Mouse (Mus musculus) myocyte (in vitro differentiated cells): ENCODE results near the gene E030018B13Rik. TPM values are rescaled to one million over a fixed set of nuclear protein-coding genes. Genes with fewer than 3 reads are reported as not detected.
A peak's percentile ranks its signal among the peaks of the same experiment; 100 is the strongest.

Experiments
- H3K27me3 ChIP-seq: one replicate; pipeline ENCODE4 v1.6.1; 2011; ENCODE audit not compliant: control insufficient read depth, insufficient read depth, insufficient read length
- H3K36me3 ChIP-seq: one replicate; pipeline ENCODE4 v1.6.1; 2011; ENCODE audit not compliant: control insufficient read depth, insufficient read depth
- H3K4me2 ChIP-seq: one replicate; pipeline ENCODE4 v1.6.1; 2011; ENCODE audit warnings: low read depth, control low read depth
- H3K4me3 ChIP-seq: one replicate; pipeline ENCODE4 v1.5.1; 2011; ENCODE audit warnings: mild to moderate bottlenecking, control low read depth, moderate library complexity
- H3K79me2 ChIP-seq: one replicate; pipeline ENCODE4 v1.6.1; 2011; ENCODE audit not compliant: control insufficient read depth, insufficient read depth
- H3ac ChIP-seq: one replicate; pipeline ENCODE4 v1.6.1; 2011; ENCODE audit not compliant: control insufficient read depth, insufficient read length
- CEBPB ChIP-seq: IDR thresholded peaks from 2 replicates; pipeline ENCODE4 v1.6.1; 2011; ENCODE audit warnings: mild to moderate bottlenecking, moderate library complexity; ENCODE audit not compliant: poor library complexity, insufficient read depth, severe bottlenecking
- E2F4 ChIP-seq: IDR thresholded peaks from one replicate; pipeline ENCODE4 v1.6.1; 2011; ENCODE audit warnings: mild to moderate bottlenecking, control low read depth, moderate library complexity; ENCODE audit not compliant: insufficient read depth
- MAX ChIP-seq: IDR thresholded peaks from one replicate; pipeline ENCODE4 v1.6.1; 2011; ENCODE audit warnings: low read depth, mild to moderate bottlenecking, control low read depth
- MYOD1 ChIP-seq, 3 experiments: IDR thresholded peaks; one replicate each; pipeline ENCODE4 v1.6.1; 2011; ENCODE audit warnings: control low read depth in 2 of 3, low read depth in 2 of 3, mild to moderate bottlenecking in 2 of 3, moderate library complexity in 1 of 3; ENCODE audit not compliant: insufficient read length in 2 of 3, control insufficient read depth in 1 of 3
- MYOG ChIP-seq, 3 experiments: IDR thresholded peaks; one replicate each; pipeline ENCODE4 v1.6.1; 2011; ENCODE audit warnings: control low read depth in 2 of 3, low read depth in 2 of 3, mild to moderate bottlenecking in 2 of 3; ENCODE audit not compliant: insufficient read length in 2 of 3, control insufficient read depth in 1 of 3, insufficient read depth in 1 of 3
- POLR2A ChIP-seq: IDR thresholded peaks from one replicate; pipeline ENCODE4 v1.6.1; 2011; ENCODE audit warnings: low read depth, mild to moderate bottlenecking, control low read depth, moderate library complexity; ENCODE audit not compliant: insufficient read length
- POLR2AphosphoS2 ChIP-seq: IDR thresholded peaks from one replicate; pipeline ENCODE4 v1.6.1; 2011; ENCODE audit warnings: low read depth, control low read depth; ENCODE audit not compliant: insufficient read length
- REST ChIP-seq: IDR thresholded peaks from one replicate; pipeline ENCODE4 v1.6.1; 2011; ENCODE audit warnings: mild to moderate bottlenecking, control low read depth, moderate library complexity; ENCODE audit not compliant: insufficient read depth, insufficient read length
- SRF ChIP-seq: IDR thresholded peaks from one replicate; pipeline ENCODE4 v1.6.1; 2011; ENCODE audit warnings: low read depth; ENCODE audit not compliant: control insufficient read depth, insufficient read length
- TCF12 ChIP-seq: IDR thresholded peaks from one replicate; pipeline ENCODE4 v1.6.1; 2011; ENCODE audit warnings: mild to moderate bottlenecking, control low read depth; ENCODE audit not compliant: poor library complexity, insufficient read depth, severe bottlenecking
- TCF3 ChIP-seq: IDR thresholded peaks from one replicate; pipeline ENCODE4 v1.6.1; 2011; ENCODE audit warnings: low read depth, control low read depth; ENCODE audit not compliant: insufficient read length
- USF1 ChIP-seq: IDR thresholded peaks from one replicate; pipeline ENCODE4 v1.6.1; 2011; ENCODE audit warnings: low read depth, mild to moderate bottlenecking, control low read depth, moderate library complexity
- polyA plus RNA-seq: library from polyadenylated mRNA; unstranded; fragments of >200 nt; fragmentation: generic; extraction: Trizol; gene quantifications from one replicate; pipeline ENCODE4 v1.2.1, GENCODE M21; 2012; ENCODE audit warnings: missing spikeins

E030018B13Rik gene
- polyA plus RNA-seq, 1 experiment = 0.17 TPM

GRCm38 (mm10) chr7:63952077-63952898, 35.6 kb downstream of the E030018B13Rik start:
- H3K79me2 ChIP-seq = no peaks in the 10 kb centered on the region
- H3K4me2 ChIP-seq = no peak overlapping the region
- TF ChIP-seq TCF12 (no peak), POLR2A (no peak), SRF (no peak)
- H3K27me3 ChIP-seq = no peaks in the 10 kb centered on the region
- no peaks in the 10 kb centered on the region for H3K36me3 ChIP-seq
- H3K4me3 ChIP-seq = no peak overlapping the region
- no peak overlapping the region for H3ac ChIP-seq

- H3K27me3 ChIP-seq = no peaks in the 10 kb centered on the region
- H3K4me2 ChIP-seq = no peak overlapping the region
- TF ChIP-seq USF1 (no peak), E2F4 (no peak), CEBPB (no peak), POLR2AphosphoS2 (no peak), REST (no peak), MAX (no peak), POLR2A (no peak), MYOD1 (IDR thresholded peaks at IDR 0.05; ENCODE audit: control insufficient read depth in 1 of 3, insufficient read length in 2 of 3, low read depth in 2 of 3) (no peak), SRF (no peak), TCF12 (no peak), MYOG (IDR thresholded peaks at IDR 0.05; ENCODE audit: control insufficient read depth in 1 of 3, insufficient read depth in 1 of 3, insufficient read length in 2 of 3, low read depth in 2 of 3) (no peak)
Observed at GRCm38 (mm10) chr7:63955440-63955839, 38.8 kb downstream of the E030018B13Rik start.

GRCm38 (mm10) chr7:63956138-63956823, 39.6 kb downstream of the E030018B13Rik start:
- Histone ChIP-seq H3K36me3 (no peaks in the 10 kb centered on the region), H3ac (no peak overlapping the region), H3K4me2 (no peak overlapping the region), H3K27me3 (no peaks in the 10 kb centered on the region), H3K79me2 (no peaks in the 10 kb centered on the region), H3K4me3 (no peak overlapping the region)
- TF ChIP-seq MYOG (IDR thresholded peaks at IDR 0.05; ENCODE audit: control insufficient read depth in 1 of 3, insufficient read depth in 1 of 3, insufficient read length in 2 of 3, low read depth in 2 of 3) (no peak), CEBPB (no peak), TCF12 (no peak), SRF (no peak), MYOD1 (IDR thresholded peaks at IDR 0.05; ENCODE audit: control insufficient read depth in 1 of 3, insufficient read length in 2 of 3, low read depth in 2 of 3) (no peak), USF1 (no peak), POLR2AphosphoS2 (no peak), MAX (no peak), E2F4 (no peak), POLR2A (no peak), REST (no peak), TCF3 (no peak)

More at GRCm38 (mm10) chr7:63955440-63955839, 38.8 kb downstream of the E030018B13Rik start:
- no peaks in the 10 kb centered on the region for H3K36me3 ChIP-seq
- no peak overlapping the region for H3ac ChIP-seq
- no peak overlapping the region for H3K4me3 ChIP-seq
- no peaks in the 10 kb centered on the region for H3K79me2 ChIP-seq

- H3K36me3 ChIP-seq = no peaks in the 10 kb centered on the region
- H3K79me2 ChIP-seq = no peaks in the 10 kb centered on the region
- H3K27me3 ChIP-seq = no peaks in the 10 kb centered on the region
- H3K4me3 ChIP-seq = no peak overlapping the region
- H3K4me2 ChIP-seq = no peak overlapping the region
- TF ChIP-seq SRF (no peak), MYOD1 (IDR thresholded peaks at IDR 0.05; ENCODE audit: control insufficient read depth in 1 of 3, insufficient read length in 2 of 3, low read depth in 2 of 3) (peak in 2 of 3 experiments; percentile 67 to 74), MYOG (IDR thresholded peaks at IDR 0.05; ENCODE audit: control insufficient read depth in 1 of 3, insufficient read depth in 1 of 3, insufficient read length in 2 of 3, low read depth in 2 of 3) (peak in 2 of 3 experiments; percentile 57 to 85), TCF3 (peak; percentile 63), MAX (no peak)
- H3ac ChIP-seq = no peak overlapping the region
Observed at GRCm38 (mm10) chr7:63956981-63957713, 40.5 kb downstream of the E030018B13Rik start.
